Mouse (Mus musculus) T-cell, adult 66 days (primary cell): ENCODE data around the gene Zfp954. TPM values are rescaled to one million over a fixed set of nuclear protein-coding genes. Genes with fewer than 3 reads are reported as not detected.

Experiments
- total RNA-seq, 2 experiments: library from RNA; stranded (reverse); gene quantifications; 3 replicates in 1 of 2; 4 replicates in 1 of 2; pipeline ENCODE4 v1.2.4; 2023

Zfp954 gene
- 10 to 100 TPM; 34.1 to 49.6 TPM for total RNA-seq

GRCm38 (mm10) chr7:7120921-7121601, at the start of gene Zfp954:
TSS of gene Zfp954 (minus strand) at chr7:7121488.

GRCm38 (mm10) chr7:7136379-7136866, 15.1 kb upstream of the Zfp954 start, which contains the start of gene Zfp773:
TSS of gene Zfp773 (minus strand) at chr7:7136755.

Other genes starting within 250 kb of the Zfp954 start
- not detected for gene Aurkc, start 126.2 kb downstream of the Zfp954 start, total RNA-seq
- gene Zfp773, start 15.3 kb upstream of the Zfp954 start, total RNA-seq = 1 to 10 TPM; 6.5 to 7.3 TPM
- 1 to 10 TPM; 2.6 to 5.2 TPM for gene Zfp418, start 49.8 kb upstream of the Zfp954 start, total RNA-seq
- gene Zfp772, start 88.5 kb upstream of the Zfp954 start, total RNA-seq = 1 to 10 TPM; 2.5 to 3.6 TPM
- gene Vmn2r29, start 125.8 kb upstream of the Zfp954 start, total RNA-seq = under 1 TPM in 1 of 2 experiments, not detected in 1; 0.41 TPM
- 1 to 10 TPM in 1 of 2 experiments, under 1 TPM in 1; 0.92 to 2.2 TPM for gene Gm45844, start 156.8 kb upstream of the Zfp954 start, total RNA-seq
- 10 to 100 TPM; 45.1 to 45.9 TPM for gene Clcn4, start 179.4 kb upstream of the Zfp954 start, total RNA-seq
- not detected for gene Vmn2r30, start 216.1 kb upstream of the Zfp954 start, total RNA-seq